Mouse (Mus musculus) naive thymus-derived CD4-positive, alpha-beta T cell, adult 2 months (primary cell): ENCODE results near the gene Abtb2.
A peak's percentile ranks its signal among the peaks of the same experiment; 100 is the strongest.

Experiments used
- DNase-seq: peaks from one replicate; pipeline ENCODE4 v3.0.0-alpha.2; 2011; ENCODE audit warnings: low read depth

Abtb2 gene

DNA sequence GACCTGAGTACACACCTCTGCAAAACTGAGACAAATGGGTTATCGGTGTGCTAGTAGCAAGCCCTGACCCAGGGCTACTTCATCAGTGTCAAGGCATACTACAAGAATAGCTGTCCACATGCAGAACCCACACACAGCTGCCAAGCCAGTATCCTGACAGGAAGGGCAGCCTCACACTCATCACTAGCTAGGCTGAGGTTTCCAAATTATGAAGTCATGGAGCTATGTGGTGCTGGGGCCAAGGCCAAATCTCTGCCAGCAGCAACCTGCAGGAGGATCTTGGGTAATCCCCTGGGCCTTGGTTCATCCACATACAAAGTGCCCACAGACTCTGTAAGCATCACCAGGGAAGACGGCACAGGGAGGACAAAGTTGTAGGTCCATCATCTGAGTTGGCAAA is 177.4 kb downstream of the Abtb2 start:
- no peak for DNase-seq

DNA sequence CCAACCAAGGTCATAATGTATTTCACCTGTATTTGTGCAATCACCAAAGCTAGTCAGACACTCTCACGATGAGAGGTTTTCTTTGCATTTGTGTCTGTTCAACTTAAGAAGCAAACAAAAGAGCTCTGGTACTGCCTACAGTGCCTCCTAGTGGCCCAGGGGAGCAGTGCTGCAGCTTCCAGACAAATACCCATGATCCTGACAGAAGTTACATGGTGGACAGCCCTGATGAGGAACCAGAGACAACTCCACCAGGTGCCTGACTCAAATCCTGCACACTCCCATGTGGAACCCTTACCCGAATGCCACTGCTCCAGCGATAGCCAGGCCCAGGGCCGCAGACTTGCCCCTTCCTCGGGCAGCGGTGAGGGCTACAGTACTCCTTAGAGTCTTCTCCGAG is 177.9 kb downstream of the Abtb2 start:
- DNase-seq: peak; percentile 81

DNA sequence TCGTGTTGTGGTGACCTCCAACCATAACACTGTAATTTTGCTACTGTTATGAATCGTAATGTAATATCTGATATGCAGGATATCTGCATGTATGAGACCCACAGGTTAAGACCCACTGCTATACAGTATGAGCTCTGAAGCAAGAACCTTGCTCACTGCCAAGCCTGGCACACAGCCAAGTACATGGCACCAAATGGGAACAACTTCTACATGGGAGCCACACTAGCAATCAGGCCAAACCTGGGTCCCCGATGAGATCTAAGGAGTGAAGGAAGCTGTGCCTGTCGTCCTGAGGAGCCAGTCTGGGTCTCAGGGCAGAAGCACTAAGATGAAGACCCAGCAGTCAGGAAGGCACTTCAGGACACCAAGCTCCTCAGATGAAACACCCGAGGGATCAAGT is 179.4 kb downstream of the Abtb2 start:
- no peak for DNase-seq

DNA sequence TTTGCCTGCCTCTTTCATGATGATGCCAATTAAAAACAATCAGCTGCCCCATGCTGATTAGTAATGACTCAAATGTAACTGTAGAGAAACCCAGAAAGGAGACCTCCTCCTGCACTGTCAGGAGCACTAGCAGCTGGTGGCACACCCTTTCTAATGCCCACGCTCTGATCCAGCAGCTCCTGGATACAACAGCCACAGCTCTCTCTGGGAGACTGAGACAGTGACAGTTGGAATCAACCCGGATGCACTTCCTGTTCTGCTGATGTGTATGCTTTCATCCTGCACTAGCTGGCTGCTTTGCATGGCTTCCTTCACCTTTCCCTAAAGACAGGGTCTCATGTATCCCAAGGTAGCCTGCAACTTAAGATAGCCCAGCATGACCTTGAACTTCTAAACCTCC is 180.0 kb downstream of the Abtb2 start:
- DNase-seq: no peak

- no peak for DNase-seq
Measured at GRCm38 (mm10) chr2:103746761-103747160, 180.7 kb downstream of the Abtb2 start.

DNA sequence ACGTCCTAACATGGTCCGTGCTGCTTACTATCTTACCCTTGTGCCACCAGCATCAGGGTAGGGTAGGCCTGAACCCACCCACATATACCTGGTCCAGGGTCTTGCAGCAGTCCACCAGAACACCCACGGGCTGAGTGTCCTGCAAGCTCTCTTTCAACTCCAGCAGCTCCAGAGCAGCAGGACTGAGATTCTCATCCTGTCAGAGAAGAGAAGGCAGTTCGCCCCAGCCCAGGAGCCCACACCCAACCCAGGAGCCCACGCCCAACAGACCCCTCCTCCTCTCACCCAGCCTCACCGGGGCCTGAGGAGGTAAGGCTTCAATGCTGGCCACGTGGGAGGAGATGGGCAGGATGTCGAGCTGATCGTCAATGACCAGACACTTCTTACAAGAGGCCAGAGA is 181.8 kb downstream of the Abtb2 start:
- no peak for DNase-seq

DNA sequence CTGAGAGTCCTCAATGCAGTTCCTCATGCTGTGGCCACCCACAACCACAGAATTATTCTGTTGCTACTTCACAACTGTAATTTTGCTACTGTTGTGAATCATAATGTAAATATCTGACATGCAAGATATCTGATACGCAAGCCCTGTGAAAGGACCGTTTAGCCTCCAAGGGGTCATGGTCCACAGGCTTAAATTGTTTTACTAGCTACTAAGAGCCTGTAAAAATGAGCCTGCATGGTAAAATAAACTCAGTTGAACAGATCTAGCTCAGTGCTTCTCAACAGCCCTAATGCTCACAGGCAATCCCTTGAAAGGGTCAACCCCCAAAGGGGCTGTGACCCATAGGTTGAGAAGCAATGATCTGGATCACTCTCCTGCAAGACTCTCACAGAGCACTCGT is 183.0 kb downstream of the Abtb2 start:
- DNase-seq: no peak

- DNase-seq: no peak
Measured at GRCm38 (mm10) chr2:103751771-103752170, 185.7 kb downstream of the Abtb2 start.

- DNase-seq: no peak
Measured at GRCm38 (mm10) chr2:103754614-103755013, 188.5 kb downstream of the Abtb2 start.

DNA sequence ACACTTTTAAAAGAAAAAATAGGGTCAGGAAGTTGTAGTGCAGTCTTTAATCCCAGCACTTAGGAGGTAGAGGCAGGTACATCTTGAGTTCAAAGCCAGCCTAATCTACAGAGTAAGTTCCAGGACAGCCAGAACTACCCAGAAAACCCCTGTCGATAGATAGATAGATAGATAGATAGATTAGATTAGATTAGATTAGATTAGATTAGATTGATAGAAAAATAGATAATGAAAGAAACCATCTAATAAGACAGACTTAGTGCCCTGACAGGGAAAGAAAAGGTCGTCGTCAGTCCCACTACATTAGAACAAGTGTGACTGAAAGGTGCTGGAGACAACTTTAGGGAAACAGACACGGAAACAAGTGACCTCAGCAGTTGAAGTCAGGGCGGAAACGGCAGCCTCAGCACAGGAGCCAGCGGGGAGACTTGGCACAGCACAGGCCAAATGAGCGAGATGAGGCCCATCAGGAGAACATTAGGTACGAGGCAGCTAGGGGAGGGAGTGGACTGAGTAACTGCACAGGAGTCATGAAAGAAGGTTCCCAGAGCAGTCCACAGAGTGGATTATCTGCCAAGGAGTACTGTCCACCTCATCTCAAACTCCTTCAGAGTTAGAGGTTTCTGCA is 189.5 kb downstream of the Abtb2 start:
- no peak for DNase-seq

- no peak for DNase-seq
Measured at GRCm38 (mm10) chr2:103760421-103760820, 194.3 kb downstream of the Abtb2 start.

DNA sequence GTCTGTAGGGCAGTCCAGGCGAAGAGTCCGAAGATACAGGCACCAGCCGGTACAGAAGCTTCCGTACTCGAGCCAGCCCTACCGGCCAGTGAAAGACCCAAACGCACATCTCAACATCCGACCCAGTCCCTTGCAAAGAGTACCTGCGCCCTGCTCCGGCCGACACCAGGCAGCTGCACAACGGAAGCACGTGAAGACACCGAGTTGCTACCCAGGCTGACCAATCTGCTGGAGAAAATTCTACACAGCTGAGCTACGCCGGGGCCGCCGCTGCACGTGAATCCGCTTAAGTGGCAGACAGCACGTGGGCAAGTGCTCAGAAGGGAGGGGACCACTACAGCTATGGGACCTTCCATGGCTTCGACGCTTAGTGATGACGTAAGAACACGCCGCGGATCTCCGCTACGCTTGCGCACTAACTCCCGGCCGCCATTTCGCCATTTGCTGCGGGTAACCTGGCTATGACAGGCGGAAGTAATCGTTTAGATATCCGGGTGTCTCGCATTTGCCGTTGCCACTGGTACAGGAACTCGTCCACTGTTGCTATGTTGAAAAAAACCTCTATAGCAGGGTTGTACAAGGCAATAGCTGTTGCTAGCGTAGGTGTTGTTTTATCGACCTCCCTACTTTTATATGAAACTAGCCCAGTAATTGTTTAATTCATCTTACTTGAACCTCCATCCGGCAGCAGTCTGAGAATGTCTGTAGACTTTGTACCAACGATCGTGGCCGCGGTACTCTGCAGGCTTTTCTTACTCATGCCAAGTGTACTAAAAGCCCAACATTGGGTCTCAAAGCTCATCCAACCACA is 195.0 kb downstream of the Abtb2 start, which contains the start of gene Nat10:
Nat10 (minus strand) TSS at position 365 of the 811 bp plus-strand sequence.
- DNase-seq: peak; percentile 100

DNA sequence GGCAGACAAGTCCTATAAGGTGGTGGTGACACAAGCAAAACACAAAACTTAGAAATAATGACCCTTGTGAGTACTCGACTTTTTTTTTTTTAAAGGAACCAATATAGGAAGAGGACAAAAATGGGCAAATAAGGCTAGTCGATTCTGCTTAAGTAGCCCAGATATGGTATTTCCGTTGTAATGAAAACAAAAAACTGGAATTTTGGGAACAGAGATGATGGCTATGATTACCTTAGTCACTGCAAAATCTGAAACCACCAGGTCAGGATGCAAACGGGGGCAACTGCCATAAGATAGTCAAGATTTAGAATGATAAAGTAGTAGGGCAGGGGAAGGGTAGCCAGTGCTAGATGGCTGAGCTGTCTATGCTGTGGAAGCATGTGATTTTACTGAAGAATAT is 195.9 kb downstream of the Abtb2 start:
- no peak for DNase-seq

GRCm38 (mm10) chr2:103762492-103762891 is 196.4 kb downstream of the Abtb2 start:
- DNase-seq: peak; percentile 13
